Mouse (Mus musculus) ES-Bruce4 (cell line): ENCODE data around the gene Rnf220. TPM values are rescaled to one million over a fixed set of nuclear protein-coding genes. Genes with fewer than 3 reads are reported as not detected.

Source experiments
- H3K27ac ChIP-seq: 2 replicates; pipeline ENCODE4 v1.5.1; 2012; ENCODE audit warnings: low read length, inconsistent platforms; ENCODE audit not compliant: insufficient read depth
- H3K27me3 ChIP-seq: 2 replicates; pipeline ENCODE4 v1.6.1; 2012; ENCODE audit warnings: mild to moderate bottlenecking, low read length, inconsistent platforms; ENCODE audit not compliant: control insufficient read depth, poor library complexity, insufficient read depth, severe bottlenecking
- H3K36me3 ChIP-seq: 2 replicates; pipeline ENCODE4 v1.6.1; 2012; ENCODE audit warnings: inconsistent platforms, mild to moderate bottlenecking, low read length, moderate library complexity; ENCODE audit not compliant: control insufficient read depth, poor library complexity, insufficient read depth, severe bottlenecking
- H3K4me1 ChIP-seq: one replicate; pipeline ENCODE4 v1.8.1; 2011; ENCODE audit warnings: low read length; ENCODE audit not compliant: control insufficient read depth, insufficient read depth
- H3K4me3 ChIP-seq: 2 replicates; pipeline ENCODE4 v1.5.1; 2011; ENCODE audit warnings: low read depth, mild to moderate bottlenecking, low read length
- H3K9ac ChIP-seq: 2 replicates; pipeline ENCODE4 v1.6.1; 2012; ENCODE audit warnings: low read depth, mild to moderate bottlenecking, inconsistent platforms; ENCODE audit not compliant: poor library complexity, severe bottlenecking
- H3K9me3 ChIP-seq: replicated peaks from 2 replicates; pipeline ENCODE4 v1.6.1; 2012; ENCODE audit warnings: mild to moderate bottlenecking, low read length, inconsistent platforms; ENCODE audit not compliant: control insufficient read depth, poor library complexity, insufficient read depth, severe bottlenecking
- CTCF ChIP-seq: IDR thresholded peaks from one replicate; pipeline ENCODE4 v1.8.1; 2011; ENCODE audit warnings: low read depth, low read length
- EP300 ChIP-seq: IDR thresholded peaks from 2 replicates; pipeline ENCODE4 v1.6.1; 2011; ENCODE audit warnings: low read depth, low read length; ENCODE audit not compliant: insufficient read depth
- POLR2A ChIP-seq: IDR thresholded peaks from one replicate; pipeline ENCODE4 v1.8.1; 2011; ENCODE audit warnings: low read length; ENCODE audit not compliant: insufficient read depth
- polyA plus RNA-seq: library from polyadenylated mRNA; stranded (reverse); fragments of >200 nt; gene quantifications from 2 replicates; pipeline ENCODE4 v1.2.4, GENCODE M21; 2011; ENCODE audit warnings: low read depth; ENCODE audit not compliant: missing spikeins, insufficient read depth, insufficient read length

The Rnf220 gene
- polyA plus RNA-seq, 1 experiment, result 132 TPM

DNA sequence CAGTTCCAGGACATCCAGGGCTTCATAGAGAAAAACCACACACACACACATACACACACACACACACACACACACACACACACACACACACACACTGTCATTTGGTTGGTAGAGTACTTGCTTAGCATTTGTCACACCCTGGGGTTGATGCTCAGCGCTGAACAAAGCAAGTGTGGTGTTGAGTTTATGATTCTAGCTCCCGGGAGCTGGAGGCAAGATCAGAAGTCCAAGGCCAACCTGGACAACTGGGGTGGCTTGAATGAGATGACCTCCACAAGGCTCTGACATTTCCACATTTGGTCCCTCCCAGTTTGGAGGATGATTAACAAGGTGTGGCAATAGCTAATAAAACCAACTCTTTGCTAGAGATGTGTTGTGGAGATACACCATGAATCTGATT lies 265.6 kb downstream of the Rnf220 start:
- H3K27ac ChIP-seq, result no peak overlapping the region
- no peaks in the 10 kb centered on the region for H3K9me3 ChIP-seq
- H3K4me1 ChIP-seq, result no peaks in the 10 kb centered on the region
- no peak overlapping the region for H3K4me3 ChIP-seq
- H3K27me3 ChIP-seq, result no peaks in the 10 kb centered on the region
- no peaks in the 10 kb centered on the region for H3K36me3 ChIP-seq
- H3K9ac ChIP-seq, result no peak overlapping the region
- no peak for TF ChIP-seq CTCF
- no peak for TF ChIP-seq POLR2A
- TF ChIP-seq EP300, result no peak

GRCm38 (mm10) chr4:117230331-117230730 lies 266.5 kb downstream of the Rnf220 start:
- no peaks in the 10 kb centered on the region for H3K27me3 ChIP-seq
- no peaks in the 10 kb centered on the region for H3K4me1 ChIP-seq
- no peak overlapping the region for H3K9ac ChIP-seq
- no peaks in the 10 kb centered on the region for H3K9me3 ChIP-seq
- no peak overlapping the region for H3K27ac ChIP-seq
- no peaks in the 10 kb centered on the region for H3K36me3 ChIP-seq
- TF ChIP-seq CTCF, result peak; percentile 81
- TF ChIP-seq EP300, result no peak
- H3K4me3 ChIP-seq, result no peak overlapping the region

- Histone ChIP-seq H3K36me3 (no peaks in the 10 kb centered on the region), H3K27me3 (no peaks in the 10 kb centered on the region), H3K27ac (no peak overlapping the region), H3K9me3 (no peaks in the 10 kb centered on the region), H3K9ac (no peak overlapping the region), H3K4me1 (no peaks in the 10 kb centered on the region), H3K4me3 (no peak overlapping the region)
- TF ChIP-seq EP300 (no peak), CTCF (no peak), POLR2A (no peak)
These were observed 267.3 kb downstream of the Rnf220 start for GRCm38 (mm10) chr4:117229590-117229989.

DNA sequence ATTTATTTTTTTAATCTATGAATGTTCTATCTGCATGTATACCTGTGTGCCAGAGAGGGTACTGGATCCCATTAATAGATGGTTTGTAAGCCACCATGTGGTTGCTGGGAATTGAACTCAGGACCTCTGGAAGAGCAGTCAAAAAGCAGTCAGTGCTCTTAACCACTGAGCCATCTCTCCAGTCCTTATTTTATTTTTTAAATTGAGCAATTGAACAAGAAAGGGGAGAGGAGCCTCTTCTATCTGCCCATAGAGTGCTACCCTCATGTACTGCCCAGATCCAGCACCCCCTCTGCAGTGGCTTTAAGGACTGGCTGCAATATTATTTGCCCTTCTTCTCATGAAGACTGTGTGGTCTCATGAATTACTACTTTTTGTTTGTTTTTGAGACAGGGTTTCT lies 271.6 kb downstream of the Rnf220 start:
- Histone ChIP-seq H3K9me3 (no peaks in the 10 kb centered on the region), H3K9ac (no peak overlapping the region), H3K4me1 (no peaks in the 10 kb centered on the region), H3K27ac (no peak overlapping the region), H3K27me3 (no peaks in the 10 kb centered on the region), H3K4me3 (no peak overlapping the region), H3K36me3 (no peaks in the 10 kb centered on the region)
- TF ChIP-seq CTCF, result no peak
- no peak for TF ChIP-seq EP300
- TF ChIP-seq POLR2A, result no peak

DNA sequence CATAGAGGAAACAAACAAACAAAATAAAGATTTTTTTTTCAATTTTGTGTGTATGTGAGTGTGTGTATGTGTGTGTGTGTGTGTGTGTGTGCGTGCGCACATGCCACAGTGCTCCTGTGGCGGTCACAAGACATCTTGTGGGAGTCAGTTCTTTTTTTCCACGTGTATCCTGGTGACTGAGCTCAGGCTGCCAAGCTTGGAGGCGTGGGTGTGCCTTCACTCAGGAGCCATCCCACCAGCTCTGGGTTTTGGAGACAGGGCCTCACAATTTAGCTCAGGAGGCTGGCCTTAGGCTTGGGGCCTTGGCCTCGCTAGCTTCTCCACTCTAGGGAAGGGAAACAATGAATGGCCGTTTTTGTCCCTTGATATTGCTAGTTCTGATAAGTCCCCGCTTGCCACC lies 272.7 kb downstream of the Rnf220 start:
- Histone ChIP-seq H3K9me3 (no peaks in the 10 kb centered on the region), H3K27ac (no peak overlapping the region), H3K4me1 (no peaks in the 10 kb centered on the region), H3K36me3 (no peaks in the 10 kb centered on the region), H3K27me3 (no peaks in the 10 kb centered on the region), H3K4me3 (no peak overlapping the region), H3K9ac (no peak overlapping the region)
- TF ChIP-seq EP300, result no peak
- TF ChIP-seq CTCF, result no peak
- no peak for TF ChIP-seq POLR2A

- Histone ChIP-seq H3K27ac (no peak overlapping the region), H3K9me3 (no peaks in the 10 kb centered on the region), H3K4me1 (no peaks in the 10 kb centered on the region), H3K36me3 (no peaks in the 10 kb centered on the region), H3K9ac (no peak overlapping the region), H3K27me3 (no peaks in the 10 kb centered on the region), H3K4me3 (no peak overlapping the region)
- TF ChIP-seq POLR2A (no peak), EP300 (no peak), CTCF (no peak)
These were observed 273.9 kb downstream of the Rnf220 start for GRCm38 (mm10) chr4:117223001-117223400.
